Mouse (Mus musculus) embryonic facial prominence, embryonic 12.5 days (tissue): ENCODE measurements around the gene Sdr42e1. TPM values are rescaled to one million over a fixed set of nuclear protein-coding genes. Genes with fewer than 3 reads are reported as not detected.

Experiments used
- polyA plus RNA-seq: library from polyadenylated mRNA; unstranded; fragments of >200 nt; fragmentation: Nextera tagmentation; extraction: Ambion mirVana; gene quantifications from 2 replicates; pipeline ENCODE4 v1.2.1, GENCODE M21; 2016

The Sdr42e1 gene
- polyA plus RNA-seq, 1 experiment from 2014 or later: 1.2 TPM

Other genes starting within 250 kb of the Sdr42e1 start
- gene Plcg2, start 175.4 kb downstream of the Sdr42e1 start, polyA plus RNA-seq: 2.4 and 2.8 TPM in 2 replicates
- gene Hsd17b2, start 28.2 kb upstream of the Sdr42e1 start, polyA plus RNA-seq: not detected in 2 replicates
- 52.3 and 55.6 TPM in 2 replicates for gene Mphosph6, start 128.3 kb upstream of the Sdr42e1 start, polyA plus RNA-seq